Mouse (Mus musculus): ENCODE measurements around the gene Ccna2.

GRCm38 (mm10) chr3:36536041-36536440 lies 35.9 kb downstream of the Ccna2 start:
- no peak for TF ChIP-seq CTCF (IDR thresholded peaks at IDR 0.05; ENCODE audit: borderline replicate concordance, extremely low read depth, insufficient read depth, insufficient read length)
- TF ChIP-seq POLR2A (IDR thresholded peaks at IDR 0.05; ENCODE audit: borderline replicate concordance, extremely low read depth, insufficient read depth, insufficient read length, poor library complexity, severe bottlenecking), result no peak

All from brain, embryonic 14.5 days (tissue).